8 mouse cellular contexts compared by ENCODE assay signal in genomic region chr5:89221658-89222057, GRCm38 (mm10).
DNase-seq lines count a peak whose midpoint lies in the region; ATAC-seq and TF ChIP-seq lines count a peak whose summit lies in the region.

No protein-coding gene starts in this region.

- no peaks in the 10 kb centered on the region for H3K36me3 ChIP-seq in midbrain, embryonic 16.5 days (ENCODE audit: control insufficient read depth, insufficient read depth, low read length)
- no peaks in the 10 kb centered on the region for H3K36me3 ChIP-seq in thymus, adult 2 months (ENCODE audit: control insufficient read depth, insufficient read depth, low read length)

- no peak overlapping the region for H3K9ac ChIP-seq in midbrain, embryonic 16.5 days (ENCODE audit: low read depth, low read length)

- H3K4me1 ChIP-seq in midbrain, embryonic 16.5 days (ENCODE audit: control insufficient read depth, insufficient read depth, low read length): no peaks in the 10 kb centered on the region
- no peaks in the 10 kb centered on the region for H3K4me1 ChIP-seq in thymus, adult 2 months (replicated peaks; ENCODE audit: control insufficient read depth, insufficient read depth, low read length)

- TF ChIP-seq CTCF in thymus, adult 2 months (IDR thresholded peaks at IDR 0.05; ENCODE audit: borderline replicate concordance, control insufficient read depth, extremely low read depth, insufficient read depth, low read length, poor library complexity): no peak

- H3K9me3 ChIP-seq in midbrain, embryonic 16.5 days (replicated peaks; ENCODE audit: control insufficient read depth, low read length, poor library complexity, severe bottlenecking): no peaks in the 10 kb centered on the region

- intact Hi-C loops in left cerebral cortex, postnatal 14 days (cut with DNase I): loop anchor here (2.0 to 5.0 kb wide), 2 partner anchors 293 to 334 kb away; partner anchors contain the start of gene Slc4a4

- WGBS in midbrain, embryonic 16.5 days: 50% methylated on average over 1 of the region's 1 CpGs
- 37% methylated on average over 1 of the region's 1 CpGs for WGBS in thymus, adult 2 months

- no peak overlapping the region for H3K4me3 ChIP-seq in midbrain, embryonic 16.5 days (ENCODE audit: low read depth, low read length)
- no peak overlapping the region for H3K4me3 ChIP-seq in thymus, adult 2 months (ENCODE audit: control insufficient read depth, insufficient read depth, low read length)

- DNase-seq in cerebellum, postnatal 10 days: peak; percentile 58 to 60
- DNase-seq in left cerebral cortex, postnatal 14 days (ENCODE audit: low spot score in 2 of 2): peak; percentile 18 to 24
- no peak for DNase-seq in left cerebral cortex, adult 18-20 months (ENCODE audit: low spot score in 2 of 2)
- DNase-seq in kidney, postnatal 10 days: peak; percentile 61
- DNase-seq in thymus, adult 2 months: no peak

- H3K27ac ChIP-seq in midbrain, embryonic 16.5 days (ENCODE audit: low read length): no peak overlapping the region
- no peak overlapping the region for H3K27ac ChIP-seq in thymus, adult 2 months (ENCODE audit: control insufficient read depth, insufficient read depth, low read length)

- TF ChIP-seq POLR2A in thymus, adult 2 months (IDR thresholded peaks at IDR 0.05; ENCODE audit: control insufficient read depth, extremely low read depth, insufficient read depth, low read length, poor library complexity): no peak

- no peak for ATAC-seq in cerebellum, adult (ENCODE audit: insufficient number of reproducible peaks, low FRiP score, low TSS enrichment)
- peak; percentile 79 for ATAC-seq in common myeloid progenitor, adult 5-6 weeks (replicated peaks; ENCODE audit: low read depth, poor library complexity, severe bottlenecking)
- ATAC-seq in midbrain, embryonic 16.5 days: peak; percentile 86

- no peak overlapping the region for H3K4me2 ChIP-seq in midbrain, embryonic 16.5 days (ENCODE audit: low read length)

- no peaks in the 10 kb centered on the region for H3K27me3 ChIP-seq in midbrain, embryonic 16.5 days (ENCODE audit: control insufficient read depth, insufficient read depth, low read depth, low read length)
- no peaks in the 10 kb centered on the region for H3K27me3 ChIP-seq in thymus, adult 2 months (ENCODE audit: control insufficient read depth, insufficient read depth, low read length)

Comparison
In these comparisons a context has a peak if more than half of its experiments do, and no peak if none do; other contexts are left out.
1. DNase-seq: peak in cerebellum, postnatal 10 days (2 of 2), left cerebral cortex, postnatal 14 days (2 of 2) and kidney, postnatal 10 days (single experiment); none in left cerebral cortex, adult 18-20 months (0 of 2) and thymus, adult 2 months (single experiment).